In the genomic region with DNA sequence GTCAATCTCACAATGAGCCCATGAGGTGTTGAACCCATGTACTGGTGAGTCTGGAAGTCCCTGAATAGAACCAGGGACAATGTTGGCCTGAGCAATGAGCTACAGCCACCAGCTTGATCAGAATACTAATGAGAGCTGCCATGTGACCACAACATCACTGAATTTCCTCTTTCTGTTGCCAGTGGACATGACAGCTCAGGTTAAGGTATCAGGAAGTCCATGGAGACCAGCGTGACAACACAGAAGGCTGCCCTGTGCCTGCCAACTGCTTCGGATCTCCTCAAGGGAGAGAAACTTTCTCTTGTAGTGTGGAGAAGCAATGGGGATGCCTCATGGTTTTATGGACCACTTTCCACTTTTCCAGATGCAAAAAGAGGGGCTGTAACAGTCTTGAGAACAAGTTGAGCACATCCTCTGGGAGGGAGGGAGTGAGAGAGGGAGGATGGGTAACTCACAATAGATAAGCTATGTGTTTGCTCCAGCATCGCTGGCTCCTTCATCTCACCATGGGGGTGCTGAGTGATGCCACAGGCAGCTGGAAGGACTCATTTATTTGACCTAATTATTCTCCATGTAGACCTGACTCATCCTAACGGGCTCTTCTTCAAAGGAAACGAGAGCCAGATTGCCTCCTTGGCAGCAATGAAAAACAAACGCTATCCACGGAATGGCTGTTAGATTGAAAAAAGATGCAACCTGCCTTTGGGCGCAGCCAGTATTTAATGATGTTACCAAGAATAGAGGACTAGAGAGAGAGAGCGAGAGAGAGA, we compare ENCODE assay signal across 11 mouse cellular contexts.
A peak's percentile ranks its signal among the peaks of the same experiment; 100 is the strongest.
DNase-seq lines count a peak whose midpoint lies in the region; TF ChIP-seq lines count a peak whose summit lies in the region.
"Had no signal": no experiment of that assay in that cellular context is flagged by ENCODE, and none has a peak within 500 bp of the region (broad histone marks: within the 10 kb centered on the region; RNA-seq: fewer than 3 reads in every experiment).

No protein-coding gene starts in this region.

- H3K4me3 ChIP-seq in layer of hippocampus, adult 2 months = peak overlapping the region; percentile 15; the same call in 1 of the 2 replicates
- H3K4me3 ChIP-seq: heart, embryonic 15.5 days; limb, embryonic 15.5 days had no signal

- H3K27ac ChIP-seq in layer of hippocampus, adult 2 months = no peak overlapping the region
- H3K27ac ChIP-seq: heart, embryonic 15.5 days; limb, embryonic 15.5 days had no signal

- no peak for TF ChIP-seq CTCF in layer of hippocampus, adult 2 months (conservative IDR thresholded peaks at IDR 0.05)

- DNase-seq in frontal cortex, adult 2 months (ENCODE audit: extremely low spot score in 1 of 2, low spot score in 1 of 2) = peak; percentile 8 to 15
- no peak for DNase-seq in frontal cortex, postnatal 10 days (ENCODE audit: low spot score in 2 of 2)
- DNase-seq in right cerebral cortex, adult 2 months (ENCODE audit: low spot score in 2 of 2) = peak; percentile 18 to 30
- no peak for DNase-seq in right cerebral cortex, postnatal 4 days
- peak in 1 of 2 experiments; percentile 10 for DNase-seq in layer of hippocampus, adult 2 months (ENCODE audit: low spot score in 2 of 2)
- DNase-seq in telencephalon, adult 2 months (ENCODE audit: low read depth, low spot score) = peak; percentile 18
- DNase-seq in gastrocnemius, adult 18-20 months (ENCODE audit: low spot score) = no peak
- DNase-seq: gastrocnemius, postnatal 25 days; kidney, postnatal 36 days had no signal

Comparison
In these comparisons a context has a peak if more than half of its experiments do, and no peak if none do; other contexts are left out.
1. DNase-seq: peak in frontal cortex, adult 2 months (2 of 2), right cerebral cortex, adult 2 months (2 of 2) and telencephalon, adult 2 months (single experiment); none in frontal cortex, postnatal 10 days (0 of 2), right cerebral cortex, postnatal 4 days (single experiment) and gastrocnemius, adult 18-20 months (single experiment).